Mouse (Mus musculus) brain, embryonic 14.5 days (tissue): ENCODE results near the gene Abi1. TPM values are rescaled to one million over a fixed set of nuclear protein-coding genes. Genes with fewer than 3 reads are reported as not detected.
"Not testable (repeated sequence)": the region's sequence is repeated elsewhere in the genome, so short reads cannot be mapped to it uniquely, and the experiment has no call there.

Experiments used
- DNase-seq: peaks from one replicate; pipeline ENCODE4 v3.0.0-alpha.2; 2011; ENCODE audit warnings: low read depth
- CTCF ChIP-seq: fragments of 200-500 bp; IDR thresholded peaks from 2 replicates; pipeline ENCODE4 v1.5.1; 2012; ENCODE audit warnings: inconsistent platforms, mild to moderate bottlenecking, moderate library complexity, borderline replicate concordance; ENCODE audit not compliant: insufficient read depth, insufficient read length; ENCODE audit errors: extremely low read depth
- POLR2A ChIP-seq: fragments of 200-500 bp; IDR thresholded peaks from 2 replicates; pipeline ENCODE4 v1.6.1; 2012; ENCODE audit warnings: mild to moderate bottlenecking, inconsistent platforms, borderline replicate concordance; ENCODE audit not compliant: poor library complexity, insufficient read depth, insufficient read length, severe bottlenecking; ENCODE audit errors: extremely low read depth
- polyA plus RNA-seq: library from polyadenylated mRNA; depleted of rRNA; stranded (reverse); fragments of >200 nt; gene quantifications from 2 replicates; pipeline ENCODE4 v1.2.3, GENCODE M21; 2012; rRNA removed

Abi1 gene
- polyA plus RNA-seq, 1 experiment: 86.0 TPM

- TF ChIP-seq POLR2A: no peak
- no peak for TF ChIP-seq CTCF
- DNase-seq: no peak
These were observed 90.1 kb downstream of the Abi1 start for GRCm38 (mm10) chr2:22949956-22950355.

- no peak for DNase-seq
- TF ChIP-seq POLR2A: no peak
These were observed 106.5 kb downstream of the Abi1 start for GRCm38 (mm10) chr2:22933556-22933955.

- TF ChIP-seq POLR2A (no peak), CTCF (no peak)
- DNase-seq: peak; percentile 10
These were observed 111.8 kb downstream of the Abi1 start for GRCm38 (mm10) chr2:22928259-22928658.

- not testable (repeated sequence) for DNase-seq
These were observed 114.1 kb downstream of the Abi1 start for GRCm38 (mm10) chr2:22925911-22926310.

DNA sequence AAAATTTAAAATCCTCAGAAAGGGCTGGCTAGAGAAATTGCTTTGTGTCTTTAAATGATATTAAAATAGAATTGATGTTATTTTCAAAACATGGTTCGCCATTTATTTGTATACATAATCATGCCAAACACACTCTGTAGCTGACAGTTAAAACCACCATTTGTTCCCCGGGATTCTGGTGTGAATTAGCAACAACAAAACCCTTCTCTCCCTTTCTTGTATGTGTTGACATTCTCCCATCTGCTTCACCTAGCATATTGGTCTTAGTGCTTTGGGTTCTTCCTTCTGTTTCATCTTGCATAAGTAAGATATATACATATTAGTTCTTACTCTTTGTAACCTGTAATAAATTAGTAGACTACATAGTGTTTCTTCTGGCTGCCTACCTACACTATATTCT, 121.4 kb downstream of the Abi1 start:
- TF ChIP-seq POLR2A: no peak
- DNase-seq: peak; percentile 58

- TF ChIP-seq CTCF (no peak), POLR2A (no peak)
- no peak for DNase-seq
These were observed 125.6 kb downstream of the Abi1 start for GRCm38 (mm10) chr2:22914421-22914820.

GRCm38 (mm10) chr2:22903947-22904346, 136.1 kb downstream of the Abi1 start:
- no peak for DNase-seq
- no peak for TF ChIP-seq POLR2A
- TF ChIP-seq CTCF: no peak

DNA sequence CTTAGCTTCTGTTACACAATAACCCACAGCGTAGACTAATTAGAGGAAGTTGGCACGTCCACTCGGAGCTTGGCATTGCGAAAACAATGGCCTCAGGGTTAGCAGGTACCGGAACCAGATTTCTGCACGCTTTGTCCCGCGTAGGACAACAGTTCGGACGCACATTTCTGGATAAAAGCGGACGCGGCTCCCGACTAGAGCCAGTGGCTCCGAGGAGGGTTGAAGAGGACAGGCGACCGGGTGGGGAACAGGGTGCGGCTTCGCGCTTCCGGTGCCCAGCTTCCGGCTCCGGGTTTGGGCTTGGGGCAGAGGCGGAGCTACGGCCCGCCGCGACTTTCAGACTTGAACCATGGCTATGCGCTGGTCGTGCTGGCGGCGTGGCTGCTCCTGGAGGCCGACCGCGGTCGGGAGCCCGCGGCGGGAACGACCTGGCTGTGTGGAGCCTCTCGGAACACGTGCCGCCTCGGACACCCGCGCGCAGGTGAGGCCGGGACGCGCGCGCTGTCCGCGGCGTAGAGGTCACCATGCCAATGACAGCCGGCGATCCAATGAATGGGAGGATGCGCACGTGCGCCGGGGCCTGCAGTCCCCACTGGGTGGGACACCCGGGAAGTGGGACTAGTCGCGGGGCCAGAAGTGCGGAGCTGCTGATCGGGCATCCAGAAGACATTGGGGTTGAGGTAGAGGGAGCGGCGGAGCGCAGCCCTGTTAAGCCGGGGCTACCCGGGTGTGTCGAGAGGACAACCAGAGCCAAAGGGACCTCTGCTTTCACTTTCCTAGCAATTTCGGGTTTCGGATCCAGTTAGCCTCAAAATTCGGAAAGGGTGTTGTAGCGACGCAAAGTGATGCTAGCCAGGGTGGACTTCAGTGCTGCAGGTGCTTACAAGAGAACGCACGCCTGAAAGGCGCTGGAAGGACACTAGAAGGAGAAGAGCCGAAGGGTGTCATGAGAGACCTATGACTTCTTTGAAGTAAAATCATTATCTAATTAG, 144.5 kb downstream of the Abi1 start, which contains the start of gene Pdss1:
Gene Pdss1 (plus strand): TSS at position 241 of the 992 bp plus-strand sequence.
- peak; percentile 96 for DNase-seq
- TF ChIP-seq POLR2A (no peak; the same call in 1 of the 2 replicates), CTCF (no peak)

GRCm38 (mm10) chr2:22894932-22895281, 145.1 kb downstream of the Abi1 start:
- TF ChIP-seq CTCF: no peak
- TF ChIP-seq POLR2A: no peak
- DNase-seq: no peak

Other genes starting within 250 kb of the Abi1 start
- 27.7 and 28.7 TPM in 2 replicates for gene Pdss1, start 144.7 kb downstream of the Abi1 start, polyA plus RNA-seq
- 26.2 and 36.2 TPM in 2 replicates for gene Acbd5, start 27.9 kb upstream of the Abi1 start, polyA plus RNA-seq
- 2.3 and 2.6 TPM in 2 replicates for gene Mastl, start 115.8 kb upstream of the Abi1 start, polyA plus RNA-seq
- 35.7 and 39.7 TPM in 2 replicates for gene Yme1l1, start 116.1 kb upstream of the Abi1 start, polyA plus RNA-seq
- 0.04 and 0.11 TPM in 2 replicates for gene 4931423N10Rik, start 167.2 kb upstream of the Abi1 start, polyA plus RNA-seq